Mouse (Mus musculus) hindbrain, postnatal 0 days (tissue): ENCODE measurements around the gene Gm45140. TPM values are rescaled to one million over a fixed set of nuclear protein-coding genes. Genes with fewer than 3 reads are reported as not detected.

Source experiments
- ATAC-seq: fragments of 200-750 bp; cut with Nextera tagmentation; 2 replicates; pipeline ENCODE4 v1.8.0; 2017; ENCODE audit warnings: mild to moderate bottlenecking, moderate TSS enrichment, moderate library complexity
- DNase-seq: peaks from one replicate; pipeline ENCODE4 v3.0.0-alpha.2; 2015; ENCODE audit warnings: low spot score
- H3K27ac ChIP-seq: fragments of 300-500 bp; sonication (generic); 2 replicates; pipeline ENCODE4 v1.5.1; 2014; ENCODE audit warnings: mild to moderate bottlenecking
- H3K27me3 ChIP-seq: fragments of 300-500 bp; sonication (generic); 2 replicates; pipeline ENCODE4 v1.6.1; 2014; ENCODE audit warnings: low read length, mixed read lengths; ENCODE audit not compliant: insufficient read depth
- H3K36me3 ChIP-seq: fragments of 300-500 bp; sonication (generic); 2 replicates; pipeline ENCODE4 v1.6.1; 2014; ENCODE audit warnings: low read length, mixed read lengths; ENCODE audit not compliant: insufficient read depth
- H3K4me1 ChIP-seq: fragments of 300-500 bp; sonication (generic); 2 replicates; pipeline ENCODE4 v1.6.1; 2014; ENCODE audit warnings: antibody characterized with exemption, low read length, mixed read lengths; ENCODE audit not compliant: insufficient read depth
- H3K4me2 ChIP-seq: fragments of 300-500 bp; sonication (generic); 2 replicates; pipeline ENCODE4 v1.6.1; 2014; ENCODE audit warnings: low read depth, mild to moderate bottlenecking, low read length, moderate library complexity, mixed read lengths
- H3K4me3 ChIP-seq: fragments of 300-500 bp; sonication (generic); 2 replicates; pipeline ENCODE4 v1.5.1; 2014; ENCODE audit warnings: low read length
- H3K9ac ChIP-seq: fragments of 300-500 bp; sonication (generic); replicated peaks from 2 replicates; pipeline ENCODE4 v1.6.1; 2014; ENCODE audit warnings: mild to moderate bottlenecking, low read length, moderate library complexity, mixed read lengths
- H3K9me3 ChIP-seq: fragments of 300-500 bp; sonication (generic); 2 replicates; pipeline ENCODE4 v1.6.1; 2016; ENCODE audit warnings: low read length, mixed read lengths
- CTCF ChIP-seq: IDR thresholded peaks from 2 replicates; pipeline ENCODE4 v1.5.1; 2016; ENCODE audit warnings: antibody characterized with exemption, control low read depth, low read depth
- WGBS: fragments of 180-500 bp; shearing (Covaris S2); extraction: QIAGEN DNeasy Blood & Tissue Kit; methylation state at CpG from one replicate; pipeline ENCODE4 v1.1.7; 2014; 5-methylcytosine and 5-hydroxymethylcytosine counted together
- polyA plus RNA-seq: library from polyadenylated mRNA; unstranded; fragments of >200 nt; fragmentation: Nextera tagmentation; extraction: Ambion mirVana; gene quantifications from 2 replicates; pipeline ENCODE4 v1.2.1, GENCODE M21; 2015
- total RNA-seq: library from RNA; depleted of rRNA; stranded (reverse); fragments of >200 nt; gene quantifications from 2 replicates; pipeline ENCODE4 v1.2.3, GENCODE M21; 2014

Gm45140 gene
- total and polyA plus RNA-seq, 2 experiments from 2014 or later, result 2.0 TPM; not detected in 1

- H3K36me3 ChIP-seq, result peaks cover 6% of the 10 kb centered on the region; the same call in 1 of the 2 replicates
- no peak overlapping the region for H3K9ac ChIP-seq
- no peak for ATAC-seq
- no peak overlapping the region for H3K4me3 ChIP-seq
- H3K27me3 ChIP-seq, result no peaks in the 10 kb centered on the region
- no peak overlapping the region for H3K4me2 ChIP-seq
- no peak overlapping the region for H3K27ac ChIP-seq
- no peaks in the 10 kb centered on the region for H3K9me3 ChIP-seq
- no peak for DNase-seq
- H3K4me1 ChIP-seq, result no peaks in the 10 kb centered on the region; the same call in 1 of the 2 replicates
- no peak for TF ChIP-seq CTCF
- 94% methylated on average over 9 of the region's 9 CpGs for WGBS
Measured at GRCm38 (mm10) chr6:87788266-87788895, 47.2 kb downstream of the Gm45140 start.

DNA sequence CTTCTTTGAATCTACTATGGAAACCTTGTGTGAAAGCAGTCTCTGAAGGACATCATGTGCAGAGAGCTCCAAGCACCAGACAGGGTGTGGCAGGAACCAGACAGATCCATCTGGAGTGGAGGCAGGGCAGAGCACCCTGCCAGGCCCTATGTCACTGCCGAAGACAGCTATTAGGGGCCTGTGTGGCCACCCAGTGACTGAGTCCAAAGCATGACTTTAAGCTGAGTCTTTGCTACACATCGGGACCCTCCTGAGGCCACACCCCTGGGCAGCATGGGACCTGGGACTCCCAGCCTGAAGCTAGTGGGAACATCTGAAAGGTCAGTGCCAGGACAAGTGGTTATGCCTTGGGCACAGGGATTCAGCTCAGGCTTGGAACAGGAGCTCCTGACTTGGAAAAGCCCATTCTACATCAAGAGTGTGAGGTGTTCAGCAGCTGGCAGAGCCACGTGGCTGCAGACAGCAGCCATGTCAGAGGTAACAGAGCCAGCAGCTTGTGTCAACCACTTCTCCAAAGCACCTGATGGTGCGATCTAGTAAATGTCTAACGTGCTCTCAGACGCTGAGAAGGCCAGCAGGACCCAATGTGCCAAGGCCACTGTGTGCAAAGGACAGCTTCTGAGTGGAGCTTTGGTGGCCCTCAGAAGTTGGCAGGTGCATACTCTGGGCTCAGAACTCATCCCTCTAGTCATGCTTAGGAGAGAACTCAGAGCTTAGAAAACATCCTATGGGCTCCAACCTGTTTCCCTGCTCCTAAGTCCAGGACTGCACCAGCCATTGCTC, 48.3 kb downstream of the Gm45140 start:
- Histone ChIP-seq H3K4me1 (no peaks in the 10 kb centered on the region; the same call in 1 of the 2 replicates), H3K36me3 (peaks cover 3% of the 10 kb centered on the region; the same call in 1 of the 2 replicates), H3K9ac (no peak overlapping the region), H3K4me3 (no peak overlapping the region), H3K27me3 (no peaks in the 10 kb centered on the region), H3K4me2 (no peak overlapping the region), H3K27ac (no peak overlapping the region), H3K9me3 (no peaks in the 10 kb centered on the region)
- ATAC-seq (no peak), DNase-seq (no peak)
- 83% methylated on average over 6 of the region's 6 CpGs for WGBS
- TF ChIP-seq CTCF, result no peak

DNA sequence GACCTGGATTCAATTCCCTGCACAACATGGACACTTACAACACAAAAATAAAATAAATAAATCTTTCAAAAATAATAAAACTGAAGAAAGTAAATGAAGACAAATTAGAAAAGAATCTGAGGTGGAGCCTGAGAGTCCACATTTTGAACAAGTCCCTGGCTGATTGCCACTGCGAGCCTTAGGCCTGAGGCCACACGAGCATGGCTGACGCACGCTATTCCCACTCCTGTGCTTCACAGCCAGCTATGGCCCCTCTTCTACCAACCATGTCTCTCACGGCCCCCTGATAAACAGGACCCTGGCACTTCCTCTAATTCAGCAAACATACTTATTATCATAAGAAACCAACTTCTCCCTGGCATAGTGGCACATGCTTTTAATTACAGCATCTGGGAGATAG, 49.0 kb downstream of the Gm45140 start:
- no peak overlapping the region for H3K27ac ChIP-seq
- WGBS, result 72% methylated on average over 5 of the region's 5 CpGs
- no peaks in the 10 kb centered on the region for H3K27me3 ChIP-seq
- TF ChIP-seq CTCF, result no peak
- no peak overlapping the region for H3K4me2 ChIP-seq
- no peak overlapping the region for H3K4me3 ChIP-seq
- H3K4me1 ChIP-seq, result no peaks in the 10 kb centered on the region; the same call in 1 of the 2 replicates
- no peak for ATAC-seq
- no peaks in the 10 kb centered on the region for H3K9me3 ChIP-seq
- H3K9ac ChIP-seq, result no peak overlapping the region
- H3K36me3 ChIP-seq, result no peaks in the 10 kb centered on the region
- DNase-seq, result no peak

DNA sequence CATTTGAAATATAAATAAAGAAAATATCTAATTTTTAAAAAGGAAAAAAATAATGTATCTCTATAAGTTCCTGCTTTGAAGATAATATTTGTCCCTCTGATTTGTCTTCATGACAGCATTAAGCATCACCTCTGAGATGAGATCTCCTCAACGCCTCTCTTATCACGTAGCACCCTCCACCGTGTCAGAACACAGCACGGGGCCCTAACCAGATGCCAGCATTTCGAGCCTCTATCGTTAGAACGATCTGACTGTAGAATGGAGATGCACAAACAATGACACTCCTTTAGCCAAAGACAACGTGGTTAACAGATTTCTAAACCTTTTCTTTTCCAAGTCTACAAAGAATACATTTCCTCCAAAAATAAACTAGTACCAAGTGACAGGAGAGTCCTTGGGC, 51.6 kb downstream of the Gm45140 start:
- no peak overlapping the region for H3K27ac ChIP-seq
- H3K4me3 ChIP-seq, result no peak overlapping the region
- no peak for TF ChIP-seq CTCF
- no peak overlapping the region for H3K4me2 ChIP-seq
- 81% methylated on average over 8 of the region's 8 CpGs for WGBS
- no peak for ATAC-seq
- H3K27me3 ChIP-seq, result no peaks in the 10 kb centered on the region
- DNase-seq, result no peak
- H3K9ac ChIP-seq, result no peak overlapping the region
- no peaks in the 10 kb centered on the region for H3K9me3 ChIP-seq
- no peaks in the 10 kb centered on the region for H3K4me1 ChIP-seq
- H3K36me3 ChIP-seq, result no peaks in the 10 kb centered on the region

DNA sequence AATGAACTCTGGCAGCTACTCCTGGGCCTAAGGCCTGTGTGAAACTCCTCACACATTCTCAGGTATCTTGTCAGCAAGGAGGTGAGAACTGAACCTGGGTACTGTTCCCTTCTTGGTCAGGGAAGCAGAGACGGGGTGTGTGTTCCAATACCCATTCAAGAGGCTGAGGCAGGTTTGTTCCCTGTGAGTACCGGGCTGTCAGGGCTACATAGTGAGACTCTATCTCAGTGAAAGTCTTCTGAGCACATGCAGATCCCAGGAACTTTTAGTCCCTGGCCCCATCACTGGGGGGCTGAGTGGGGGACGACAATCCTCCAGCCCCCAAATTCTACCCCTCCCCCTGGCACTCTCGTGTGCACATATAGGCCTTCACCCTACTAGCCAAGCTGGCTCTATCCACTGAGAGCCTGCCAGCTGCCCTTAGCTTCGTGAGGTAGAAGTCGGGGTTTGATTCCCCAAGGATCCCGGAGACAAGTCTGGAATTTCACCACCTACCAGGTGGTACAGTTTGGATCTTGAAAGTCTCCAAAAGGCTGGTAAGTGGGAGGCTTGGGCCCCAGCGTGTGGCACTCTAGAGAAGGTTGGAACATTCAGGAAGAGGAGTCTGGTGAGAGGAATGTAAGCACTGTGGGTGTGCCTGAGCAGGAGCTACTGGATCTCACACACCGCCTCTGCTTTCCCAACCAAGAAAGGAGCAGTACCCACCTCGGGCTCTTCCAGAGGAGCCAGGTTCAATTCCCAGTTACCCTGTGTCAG, 54.9 kb downstream of the Gm45140 start:
- no peaks in the 10 kb centered on the region for H3K9me3 ChIP-seq
- H3K27me3 ChIP-seq, result no peaks in the 10 kb centered on the region
- ATAC-seq (no peak), DNase-seq (no peak)
- no peak for TF ChIP-seq CTCF
- H3K4me1 ChIP-seq, result no peaks in the 10 kb centered on the region
- no peak overlapping the region for H3K9ac ChIP-seq
- 79% methylated on average over 10 of the region's 10 CpGs for WGBS
- H3K27ac ChIP-seq, result no peak overlapping the region
- no peaks in the 10 kb centered on the region for H3K36me3 ChIP-seq
- H3K4me3 ChIP-seq, result no peak overlapping the region
- H3K4me2 ChIP-seq, result no peak overlapping the region

DNA sequence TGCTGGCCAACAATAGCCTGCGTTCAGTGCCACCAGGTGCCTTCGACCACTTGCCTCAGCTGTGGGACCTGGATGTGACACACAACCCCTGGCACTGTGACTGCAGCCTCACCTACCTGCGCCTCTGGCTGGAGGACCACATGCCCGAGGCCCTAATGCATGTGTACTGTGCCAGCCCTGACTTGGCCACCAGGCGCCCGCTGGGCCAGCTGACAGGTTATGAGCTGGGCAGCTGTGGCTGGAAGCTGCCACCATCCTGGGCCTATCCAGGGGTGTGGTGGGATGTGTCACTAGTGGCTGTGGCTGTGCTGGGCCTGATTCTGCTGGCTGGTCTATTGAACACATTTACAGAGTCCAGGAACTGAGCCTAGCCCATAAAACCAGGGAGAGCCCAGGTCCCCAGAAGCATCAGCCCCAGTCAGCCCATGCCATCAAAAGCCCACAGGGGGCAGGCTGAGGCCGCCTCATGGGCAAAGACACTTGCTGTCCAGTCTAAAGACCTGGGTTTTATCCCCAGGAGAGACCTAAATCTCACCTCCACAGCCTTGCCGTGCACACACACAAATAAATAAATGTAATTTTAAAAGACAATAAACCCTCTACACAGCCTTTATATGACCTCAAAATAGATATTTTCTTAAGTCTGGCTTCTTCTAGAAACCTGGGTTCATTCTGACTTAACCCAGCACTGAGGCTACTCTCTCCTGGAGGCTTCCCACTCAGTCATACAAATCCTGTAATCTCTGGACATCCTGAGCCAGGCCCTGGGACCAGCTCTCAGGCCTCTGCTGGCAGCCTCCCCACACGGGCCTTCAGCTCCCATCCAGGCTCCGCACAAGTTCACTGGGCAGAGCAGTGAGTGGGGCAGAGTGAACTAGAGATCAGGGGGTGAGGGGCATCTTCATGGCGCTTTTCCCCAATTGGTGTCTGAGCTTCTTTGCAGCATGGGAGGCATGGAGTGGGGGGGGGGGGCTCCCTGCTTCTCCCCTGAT, 56.1 kb downstream of the Gm45140 start:
- Histone ChIP-seq H3K4me3 (no peak overlapping the region), H3K9me3 (no peaks in the 10 kb centered on the region), H3K27ac (no peak overlapping the region), H3K27me3 (no peaks in the 10 kb centered on the region), H3K36me3 (no peaks in the 10 kb centered on the region), H3K4me1 (no peaks in the 10 kb centered on the region), H3K9ac (no peak overlapping the region), H3K4me2 (no peak overlapping the region)
- TF ChIP-seq CTCF, result peak; percentile 19; the same call in 1 of the 2 replicates
- WGBS, result 85% methylated on average over 11 of the region's 11 CpGs
- no peak for DNase-seq
- peak; percentile 24; the same call in 1 of the 2 replicates for ATAC-seq
